Mouse (Mus musculus) lung, embryonic 15.5 days (tissue): ENCODE measurements at regions not wholly inside any gene's neighbourhood (a gene's known extent, or its start where the extent isn't known, plus 50 kb on each side); places are given as distances from the start of the nearest gene placed in this dataset.
A peak's percentile ranks its signal among the peaks of the same experiment; 100 is the strongest.
"Not testable (repeated sequence)": the region's sequence is repeated elsewhere in the genome, so short reads cannot be mapped to it uniquely, and the experiment has no call there.

ENCODE experiments used
- ATAC-seq: fragments of 200-750 bp; cut with Nextera tagmentation; 2 replicates; pipeline ENCODE4 v1.8.0; 2017; ENCODE audit warnings: moderate number of reproducible peaks, borderline replicate concordance; ENCODE audit not compliant: low FRiP score, low TSS enrichment; ENCODE audit errors: extremely low read depth
- H3K27ac ChIP-seq: fragments of 300-500 bp; sonication (generic); 2 replicates; pipeline ENCODE4 v1.5.1; 2015; ENCODE audit warnings: moderate library complexity, mild to moderate bottlenecking, inconsistent platforms
- H3K27me3 ChIP-seq: fragments of 300-500 bp; sonication (generic); 2 replicates; pipeline ENCODE4 v1.6.1; 2015; ENCODE audit warnings: inconsistent platforms
- H3K36me3 ChIP-seq: fragments of 300-500 bp; sonication (generic); 2 replicates; pipeline ENCODE4 v1.6.1; 2015; ENCODE audit warnings: inconsistent platforms
- H3K4me1 ChIP-seq: fragments of 300-500 bp; sonication (generic); 2 replicates; pipeline ENCODE4 v1.6.1; 2015; ENCODE audit warnings: inconsistent platforms
- H3K4me2 ChIP-seq: fragments of 300-500 bp; sonication (generic); 2 replicates; pipeline ENCODE4 v1.6.1; 2015; ENCODE audit warnings: inconsistent platforms, mild to moderate bottlenecking, moderate library complexity
- H3K4me3 ChIP-seq: fragments of 300-500 bp; sonication (generic); 2 replicates; pipeline ENCODE4 v1.5.1; 2015; ENCODE audit warnings: mild to moderate bottlenecking, inconsistent platforms
- H3K9ac ChIP-seq: fragments of 300-500 bp; sonication (generic); 2 replicates; pipeline ENCODE4 v1.6.1; 2015; ENCODE audit warnings: inconsistent platforms
- H3K9me3 ChIP-seq: fragments of 300-500 bp; sonication (generic); 2 replicates; pipeline ENCODE4 v1.6.1; 2016; ENCODE audit warnings: inconsistent platforms
- WGBS: fragments of 180-500 bp; shearing (Covaris S2); methylation state at CpG from one replicate; pipeline ENCODE4 v1.1.7; 2015; 5-methylcytosine and 5-hydroxymethylcytosine counted together

GRCm38 (mm10) chr6:7367166-7367565 is 187.5 kb upstream of the Tac1 start:
- no peaks in the 10 kb centered on the region for H3K36me3 ChIP-seq
- no peak overlapping the region for H3K9ac ChIP-seq
- no peak overlapping the region for H3K27ac ChIP-seq
- H3K4me2 ChIP-seq = no peak overlapping the region
- 72% methylated on average over 1 of the region's 1 CpGs for WGBS
- no peak overlapping the region for H3K4me3 ChIP-seq
- no peaks in the 10 kb centered on the region for H3K9me3 ChIP-seq
- H3K27me3 ChIP-seq = no peaks in the 10 kb centered on the region
- H3K4me1 ChIP-seq = no peaks in the 10 kb centered on the region
- ATAC-seq = no peak

- no peaks in the 10 kb centered on the region for H3K9me3 ChIP-seq
- H3K27me3 ChIP-seq = no peaks in the 10 kb centered on the region
- H3K4me3 ChIP-seq = no peak overlapping the region
- no peaks in the 10 kb centered on the region for H3K36me3 ChIP-seq
- ATAC-seq = no peak
- H3K4me1 ChIP-seq = no peaks in the 10 kb centered on the region
- no peak overlapping the region for H3K9ac ChIP-seq
- 36% methylated on average over 4 of the region's 4 CpGs for WGBS
- H3K4me2 ChIP-seq = no peak overlapping the region
- H3K27ac ChIP-seq = no peak overlapping the region
These were observed 180.1 kb upstream of the Tac1 start for GRCm38 (mm10) chr6:7374629-7375028.

GRCm38 (mm10) chr6:7375851-7376250 is 178.8 kb upstream of the Tac1 start:
- Histone ChIP-seq H3K27ac (no peak overlapping the region), H3K4me1 (no peaks in the 10 kb centered on the region), H3K36me3 (no peaks in the 10 kb centered on the region), H3K27me3 (no peaks in the 10 kb centered on the region), H3K9me3 (no peaks in the 10 kb centered on the region), H3K4me3 (no peak overlapping the region), H3K4me2 (no peak overlapping the region), H3K9ac (no peak overlapping the region)
- no peak for ATAC-seq
- WGBS = 77% methylated on average over 2 of the region's 2 CpGs

- WGBS = 52% methylated on average over 5 of the region's 5 CpGs
- H3K4me1 ChIP-seq = no peaks in the 10 kb centered on the region
- H3K9ac ChIP-seq = no peak overlapping the region
- H3K9me3 ChIP-seq = no peaks in the 10 kb centered on the region
- no peaks in the 10 kb centered on the region for H3K27me3 ChIP-seq
- H3K36me3 ChIP-seq = no peaks in the 10 kb centered on the region
- no peak overlapping the region for H3K4me3 ChIP-seq
- ATAC-seq = no peak
- no peak overlapping the region for H3K27ac ChIP-seq
- H3K4me2 ChIP-seq = no peak overlapping the region
These were observed 176.0 kb upstream of the Tac1 start for GRCm38 (mm10) chr6:7378651-7379050.

- no peak for ATAC-seq
- H3K4me2 ChIP-seq = no peak overlapping the region
- H3K36me3 ChIP-seq = no peaks in the 10 kb centered on the region
- no peak overlapping the region for H3K4me3 ChIP-seq
- H3K9ac ChIP-seq = no peak overlapping the region
- 17% methylated on average over 2 of the region's 2 CpGs for WGBS
- no peaks in the 10 kb centered on the region for H3K27me3 ChIP-seq
- H3K9me3 ChIP-seq = no peaks in the 10 kb centered on the region
- H3K4me1 ChIP-seq = no peaks in the 10 kb centered on the region
- no peak overlapping the region for H3K27ac ChIP-seq
These were observed 129.9 kb upstream of the Tac1 start for GRCm38 (mm10) chr6:7424731-7425130.

GRCm38 (mm10) chr6:7441725-7442124 is 113.0 kb upstream of the Tac1 start:
- Histone ChIP-seq H3K27ac (no peak overlapping the region), H3K4me1 (no peaks in the 10 kb centered on the region), H3K27me3 (no peaks in the 10 kb centered on the region), H3K9me3 (no peaks in the 10 kb centered on the region), H3K9ac (no peak overlapping the region), H3K4me3 (no peak overlapping the region), H3K36me3 (no peaks in the 10 kb centered on the region), H3K4me2 (no peak overlapping the region)
- no peak for ATAC-seq
- WGBS = 55% methylated on average over 3 of the region's 3 CpGs

GRCm38 (mm10) chr6:7442286-7442685 is 112.4 kb upstream of the Tac1 start:
- not testable (repeated sequence) for H3K9ac ChIP-seq, H3K36me3 ChIP-seq, H3K27me3 ChIP-seq, H3K27ac ChIP-seq, H3K4me3 ChIP-seq, H3K4me1 ChIP-seq, ATAC-seq, H3K9me3 ChIP-seq, H3K4me2 ChIP-seq
- WGBS = 78% methylated on average over 3 of the region's 3 CpGs

GRCm38 (mm10) chr6:7455881-7456280 is 98.8 kb upstream of the Tac1 start:
- no peak overlapping the region for H3K4me2 ChIP-seq

GRCm38 (mm10) chr6:7463896-7464295 is 90.8 kb upstream of the Tac1 start:
- H3K36me3 ChIP-seq = no peaks in the 10 kb centered on the region
- no peak overlapping the region for H3K27ac ChIP-seq
- 57% methylated on average over 2 of the region's 2 CpGs for WGBS
- ATAC-seq = 0 out of 2 replicates have a peak, but pooled peaks have one; percentile 35
- no peak overlapping the region for H3K4me2 ChIP-seq
- no peak overlapping the region for H3K4me3 ChIP-seq
- H3K4me1 ChIP-seq = no peaks in the 10 kb centered on the region
- H3K9ac ChIP-seq = no peak overlapping the region
- no peaks in the 10 kb centered on the region for H3K9me3 ChIP-seq
- H3K27me3 ChIP-seq = no peaks in the 10 kb centered on the region

More at GRCm38 (mm10) chr6:7455881-7456280, 98.8 kb upstream of the Tac1 start:
- ATAC-seq = no peak
- Histone ChIP-seq H3K9me3 (no peaks in the 10 kb centered on the region), H3K4me1 (no peaks in the 10 kb centered on the region), H3K9ac (no peak overlapping the region), H3K36me3 (no peaks in the 10 kb centered on the region), H3K4me3 (no peak overlapping the region), H3K27me3 (no peaks in the 10 kb centered on the region), H3K27ac (no peak overlapping the region)
- 80% methylated on average over 3 of the region's 3 CpGs for WGBS

- H3K9ac ChIP-seq = no peak overlapping the region
- H3K27ac ChIP-seq = no peak overlapping the region
- no peak for ATAC-seq
- WGBS = 73% methylated on average over 2 of the region's 2 CpGs
- no peaks in the 10 kb centered on the region for H3K27me3 ChIP-seq
- no peak overlapping the region for H3K4me3 ChIP-seq
- no peaks in the 10 kb centered on the region for H3K9me3 ChIP-seq
- no peak overlapping the region for H3K4me2 ChIP-seq
- no peaks in the 10 kb centered on the region for H3K36me3 ChIP-seq
- H3K4me1 ChIP-seq = no peaks in the 10 kb centered on the region
These were observed 90.3 kb upstream of the Tac1 start for GRCm38 (mm10) chr6:7464346-7464745.

GRCm38 (mm10) chr6:7472366-7473026 is 82.2 kb upstream of the Tac1 start:
- no peak overlapping the region for H3K27ac ChIP-seq
- no peaks in the 10 kb centered on the region for H3K36me3 ChIP-seq
- no peak overlapping the region for H3K9ac ChIP-seq
- no peak overlapping the region for H3K4me2 ChIP-seq
- 33% methylated on average over 7 of the region's 7 CpGs for WGBS
- H3K27me3 ChIP-seq = no peaks in the 10 kb centered on the region
- H3K4me3 ChIP-seq = no peak overlapping the region
- ATAC-seq = no peak
- H3K9me3 ChIP-seq = no peaks in the 10 kb centered on the region
- H3K4me1 ChIP-seq = no peaks in the 10 kb centered on the region

- Histone ChIP-seq H3K9ac (no peak overlapping the region), H3K27ac (no peak overlapping the region), H3K27me3 (no peaks in the 10 kb centered on the region), H3K9me3 (no peaks in the 10 kb centered on the region), H3K4me2 (no peak overlapping the region), H3K36me3 (no peaks in the 10 kb centered on the region), H3K4me3 (no peak overlapping the region), H3K4me1 (no peaks in the 10 kb centered on the region)
- ATAC-seq = no peak
- 73% methylated on average over 3 of the region's 3 CpGs for WGBS
These were observed 80.9 kb upstream of the Tac1 start for GRCm38 (mm10) chr6:7473730-7474129.

- no peaks in the 10 kb centered on the region for H3K9me3 ChIP-seq
- H3K4me2 ChIP-seq = no peak overlapping the region
- H3K36me3 ChIP-seq = no peaks in the 10 kb centered on the region
- no peak overlapping the region for H3K9ac ChIP-seq
- ATAC-seq = no peak
- no peak overlapping the region for H3K4me3 ChIP-seq
- 68% methylated on average over 1 of the region's 1 CpGs for WGBS
- H3K4me1 ChIP-seq = no peaks in the 10 kb centered on the region
- no peak overlapping the region for H3K27ac ChIP-seq
- no peaks in the 10 kb centered on the region for H3K27me3 ChIP-seq
These were observed 77.8 kb upstream of the Tac1 start for GRCm38 (mm10) chr6:7476907-7477306.
